Mouse (Mus musculus) macrophage (primary cell): ENCODE data around the gene Lrp2. TPM values are rescaled to one million over a fixed set of nuclear protein-coding genes. Genes with fewer than 3 reads are reported as not detected.

ENCODE experiments used
- H3K27ac ChIP-seq: fragments of 350-480 bp; formaldehyde crosslinking; 2 replicates; pipeline ENCODE4 v1.9.0; 2021
- H3K36me3 ChIP-seq: fragments of 350-480 bp; formaldehyde crosslinking; 2 replicates; pipeline ENCODE4 v1.9.0; 2021; ENCODE audit errors: inconsistent target
- H3K4me3 ChIP-seq: fragments of 350-480 bp; formaldehyde crosslinking; 2 replicates; pipeline ENCODE4 v1.9.0; 2021; ENCODE audit errors: inconsistent target
- H3K79me2 ChIP-seq: fragments of 350-480 bp; formaldehyde crosslinking; 2 replicates; pipeline ENCODE4 v1.9.0; 2021; ENCODE audit errors: inconsistent target
- WGBS: methylation state at CpG from one replicate; pipeline ENCODE4 v1.1.7; 2026; ENCODE audit warnings: inconsistent platforms; ENCODE audit not compliant: missing documents; 5-methylcytosine and 5-hydroxymethylcytosine counted together
- polyA plus RNA-seq: library from polyadenylated mRNA; stranded (reverse); fragments of 250-400 nt; gene quantifications from 3 replicates; pipeline ENCODE4 v1.2.4, GENCODE M21; 2018; ENCODE audit warnings: inconsistent platforms

The Lrp2 gene
- polyA plus RNA-seq, 1 experiment from 2014 or later, result not detected

DNA sequence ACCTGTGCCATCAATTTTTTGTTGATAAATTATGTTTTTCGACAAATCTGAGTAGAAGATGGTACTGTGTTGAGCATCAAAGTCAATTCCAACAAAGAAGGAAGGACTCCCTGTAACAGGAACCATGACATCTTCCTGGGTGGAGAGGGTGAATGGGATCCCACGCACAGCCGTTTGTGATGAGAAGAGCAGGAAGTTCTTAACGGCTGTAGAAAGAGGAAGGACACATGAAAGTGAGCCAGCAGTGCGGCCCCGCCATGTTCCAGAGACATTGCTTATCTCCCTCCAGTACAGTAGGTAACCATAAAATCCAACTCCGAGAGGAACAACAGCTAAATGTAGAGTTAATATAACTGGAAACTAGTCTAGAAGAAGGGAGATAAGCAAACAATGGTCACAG is 67.6 kb downstream of the Lrp2 start:
- H3K79me2 ChIP-seq, result no peaks in the 10 kb centered on the region
- H3K36me3 ChIP-seq, result no peaks in the 10 kb centered on the region
- H3K4me3 ChIP-seq, result no peak overlapping the region
- no peak overlapping the region for H3K27ac ChIP-seq
- WGBS, result 28% methylated on average over 6 of the region's 7 CpGs

DNA sequence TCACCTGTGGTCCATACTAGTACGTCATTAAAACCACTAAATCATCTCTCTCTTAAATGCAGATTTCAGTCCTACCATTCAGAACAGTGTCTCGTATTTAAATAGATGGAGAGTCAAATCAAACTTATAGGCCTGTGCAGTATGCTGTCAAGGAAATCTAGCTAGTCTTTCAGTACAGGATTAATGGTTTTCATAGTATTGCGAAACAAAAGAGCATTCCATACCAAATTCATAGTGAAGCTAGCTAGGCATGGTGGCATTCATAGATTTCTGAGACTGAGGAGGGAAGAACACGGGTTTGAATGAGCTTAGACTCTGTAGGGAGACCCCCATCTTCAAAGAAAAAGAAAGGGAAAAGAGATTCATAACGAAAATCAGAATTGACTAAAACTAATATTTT is 74.1 kb downstream of the Lrp2 start:
- Histone ChIP-seq H3K27ac (no peak overlapping the region), H3K4me3 (no peak overlapping the region), H3K36me3 (no peaks in the 10 kb centered on the region), H3K79me2 (no peaks in the 10 kb centered on the region)
- WGBS, result 88% methylated on average over 5 of the region's 5 CpGs

DNA sequence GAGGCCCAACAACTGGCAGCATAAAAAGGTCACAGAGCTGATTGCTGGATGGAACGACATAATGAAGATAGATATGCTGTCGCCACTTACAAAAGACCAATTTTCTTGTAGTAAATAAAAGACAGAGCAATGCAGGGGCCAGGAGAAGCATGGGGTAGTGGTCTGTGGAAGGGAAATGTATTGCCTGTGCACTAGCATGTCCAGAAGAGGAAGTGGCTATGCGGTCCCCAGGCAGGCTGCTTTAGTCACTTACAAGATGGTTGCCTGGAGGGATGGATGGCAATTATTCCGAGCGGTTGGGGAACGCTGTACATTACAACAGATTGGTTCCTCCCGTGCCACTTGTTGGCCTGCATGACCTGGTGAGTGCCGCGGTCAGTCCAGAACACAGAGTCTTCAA is 85.5 kb downstream of the Lrp2 start:
- no peaks in the 10 kb centered on the region for H3K79me2 ChIP-seq
- H3K27ac ChIP-seq, result no peak overlapping the region
- no peaks in the 10 kb centered on the region for H3K36me3 ChIP-seq
- 87% methylated on average over 9 of the region's 9 CpGs for WGBS
- no peak overlapping the region for H3K4me3 ChIP-seq

DNA sequence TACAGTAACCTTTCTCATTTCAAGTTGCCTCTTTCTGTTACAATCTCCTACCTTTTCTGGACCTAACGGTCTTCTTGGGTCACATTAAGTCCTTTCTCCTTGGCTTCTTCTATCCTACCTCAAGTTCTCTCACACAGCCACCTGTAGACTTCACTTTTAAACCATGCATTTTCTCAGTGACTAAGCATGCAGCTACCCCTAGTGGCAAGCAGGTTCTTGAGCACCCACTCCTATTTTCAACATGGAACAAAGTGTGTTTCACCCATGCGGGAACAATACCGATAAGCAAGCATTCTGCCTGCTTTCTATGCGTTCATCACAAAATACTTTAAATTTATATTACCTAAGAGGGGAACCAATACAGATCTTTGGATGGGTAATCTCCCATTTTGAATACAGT is 92.7 kb downstream of the Lrp2 start:
- Histone ChIP-seq H3K4me3 (no peak overlapping the region), H3K36me3 (no peaks in the 10 kb centered on the region), H3K79me2 (no peaks in the 10 kb centered on the region), H3K27ac (no peak overlapping the region)
- 76% methylated on average over 4 of the region's 4 CpGs for WGBS

DNA sequence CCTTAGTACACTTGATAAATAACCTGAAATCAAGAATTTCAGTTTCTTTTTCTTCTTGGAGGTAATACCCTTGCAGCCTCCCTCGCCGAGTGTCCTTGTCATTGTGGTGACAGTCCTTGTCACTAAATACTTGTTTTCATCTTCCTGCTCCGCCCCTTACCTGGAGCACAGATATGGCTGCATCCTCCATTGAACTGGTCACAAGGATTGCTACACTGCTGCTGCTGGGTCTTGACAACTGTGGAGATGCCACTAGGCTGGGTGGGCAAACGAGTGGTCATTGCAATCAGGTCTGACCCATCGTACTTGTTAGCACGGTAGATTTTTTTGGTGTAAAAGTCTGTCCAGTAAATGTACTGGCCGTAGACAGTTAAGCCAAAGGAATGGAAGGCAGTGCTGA is 104.9 kb downstream of the Lrp2 start:
- no peaks in the 10 kb centered on the region for H3K79me2 ChIP-seq
- H3K27ac ChIP-seq, result no peak overlapping the region
- no peak overlapping the region for H3K4me3 ChIP-seq
- no peaks in the 10 kb centered on the region for H3K36me3 ChIP-seq
- 95% methylated on average over 7 of the region's 7 CpGs for WGBS

DNA sequence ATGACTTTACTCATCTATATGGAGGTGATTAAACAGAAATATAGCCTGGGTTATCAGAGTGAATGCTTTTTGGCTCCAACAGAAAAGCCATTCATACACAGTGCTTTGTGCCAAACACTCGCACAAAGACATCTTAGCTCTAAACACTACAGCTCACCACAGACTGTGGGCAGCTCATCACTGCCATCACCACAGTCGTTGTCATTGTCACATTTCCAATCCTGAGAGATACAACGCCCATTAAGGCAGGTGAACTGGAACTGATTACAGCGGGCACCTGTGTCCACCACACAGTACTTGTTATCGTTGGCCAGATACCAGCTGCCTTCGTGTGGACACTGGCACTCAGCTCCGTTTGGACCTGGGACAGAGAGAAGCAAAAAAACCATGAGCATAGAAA is 106.0 kb downstream of the Lrp2 start:
- Histone ChIP-seq H3K79me2 (no peaks in the 10 kb centered on the region), H3K27ac (no peak overlapping the region), H3K36me3 (no peaks in the 10 kb centered on the region), H3K4me3 (no peak overlapping the region)
- 96% methylated on average over 7 of the region's 7 CpGs for WGBS

DNA sequence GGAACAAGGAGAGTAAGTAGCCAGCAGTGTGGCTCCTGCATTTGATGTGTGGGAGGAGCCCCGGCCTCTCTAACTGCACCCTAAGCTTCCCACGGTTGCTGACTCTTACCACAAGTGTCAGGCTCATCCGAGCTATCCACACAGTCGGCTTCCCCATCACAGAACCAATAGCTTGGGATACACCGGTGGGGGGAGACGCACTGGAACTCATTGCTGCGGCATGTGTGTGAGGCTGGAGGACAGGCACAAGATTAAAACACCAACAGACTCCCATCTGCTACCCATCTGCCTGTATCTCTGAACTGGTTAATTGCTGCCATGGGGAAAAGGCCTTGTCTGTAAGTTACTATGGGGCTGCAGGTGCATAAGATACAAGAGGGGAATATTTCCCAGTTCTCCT is 109.0 kb downstream of the Lrp2 start:
- no peaks in the 10 kb centered on the region for H3K79me2 ChIP-seq
- H3K27ac ChIP-seq, result no peak overlapping the region
- H3K4me3 ChIP-seq, result no peak overlapping the region
- 81% methylated on average over 7 of the region's 7 CpGs for WGBS
- no peaks in the 10 kb centered on the region for H3K36me3 ChIP-seq

DNA sequence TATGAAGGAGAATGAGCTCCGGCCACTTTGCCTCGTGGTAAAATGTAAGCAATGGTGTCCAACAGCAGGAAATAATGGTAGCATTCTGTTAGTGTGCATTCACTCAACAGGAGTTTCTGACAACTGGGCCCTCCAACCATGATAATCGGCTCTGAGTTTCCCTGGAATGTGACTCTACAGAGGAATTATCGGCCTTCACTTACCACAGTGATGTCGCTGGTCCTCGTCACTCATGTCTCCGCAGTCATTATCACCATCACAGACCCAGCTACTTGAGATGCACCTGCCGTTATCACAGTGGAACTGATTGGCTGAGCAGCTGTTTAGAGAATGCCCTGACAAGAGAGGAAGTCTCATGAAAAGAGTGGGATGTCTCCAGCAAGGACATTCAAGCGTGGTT is 110.7 kb downstream of the Lrp2 start:
- Histone ChIP-seq H3K4me3 (no peak overlapping the region), H3K79me2 (no peaks in the 10 kb centered on the region), H3K36me3 (no peaks in the 10 kb centered on the region), H3K27ac (no peak overlapping the region)
- 89% methylated on average over 9 of the region's 9 CpGs for WGBS

DNA sequence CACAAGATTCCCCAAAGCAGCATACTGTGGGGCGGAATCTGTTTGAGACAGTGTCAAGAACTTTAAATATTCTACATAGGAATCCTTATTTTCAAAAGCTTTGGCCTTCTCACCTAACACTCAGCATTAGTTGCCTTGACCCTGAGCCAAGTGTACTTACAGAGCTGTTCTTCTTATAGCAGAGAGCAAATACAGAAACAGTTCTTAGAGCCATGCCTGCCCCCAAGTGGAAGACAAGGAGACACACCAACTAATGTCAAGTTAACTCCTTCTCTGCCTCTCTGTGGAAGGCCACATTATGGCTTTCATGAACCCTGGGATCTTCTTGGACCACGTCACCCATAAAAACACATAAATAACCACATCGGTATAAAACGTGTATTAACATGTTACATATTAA is 114.0 kb downstream of the Lrp2 start:
- no peak overlapping the region for H3K4me3 ChIP-seq
- no peaks in the 10 kb centered on the region for H3K36me3 ChIP-seq
- H3K27ac ChIP-seq, result no peak overlapping the region
- WGBS, result 87% methylated on average over 4 of the region's 4 CpGs
- H3K79me2 ChIP-seq, result no peaks in the 10 kb centered on the region

DNA sequence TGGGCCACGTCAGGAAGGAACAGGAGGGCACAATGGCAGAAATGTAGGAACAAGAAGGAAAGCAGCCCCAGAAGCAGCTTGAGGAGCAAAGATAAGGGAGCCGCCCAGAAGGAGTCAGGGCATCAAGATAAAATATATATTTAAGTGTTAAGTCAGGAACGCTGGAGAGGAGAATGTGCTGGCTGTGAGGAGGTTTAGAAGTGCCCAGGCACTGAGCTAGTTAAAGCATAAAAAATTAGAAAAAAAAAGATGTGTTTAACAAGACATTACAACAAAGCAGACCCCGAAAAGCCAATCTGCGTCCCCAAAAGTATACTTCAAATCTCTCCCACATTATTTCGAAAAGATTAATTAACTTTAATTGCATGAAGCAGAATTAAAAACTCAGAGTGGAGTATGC is 122.3 kb downstream of the Lrp2 start:
- no peaks in the 10 kb centered on the region for H3K36me3 ChIP-seq
- H3K79me2 ChIP-seq, result no peaks in the 10 kb centered on the region
- no peak overlapping the region for H3K4me3 ChIP-seq
- no peak overlapping the region for H3K27ac ChIP-seq
- 80% methylated on average over 6 of the region's 6 CpGs for WGBS

DNA sequence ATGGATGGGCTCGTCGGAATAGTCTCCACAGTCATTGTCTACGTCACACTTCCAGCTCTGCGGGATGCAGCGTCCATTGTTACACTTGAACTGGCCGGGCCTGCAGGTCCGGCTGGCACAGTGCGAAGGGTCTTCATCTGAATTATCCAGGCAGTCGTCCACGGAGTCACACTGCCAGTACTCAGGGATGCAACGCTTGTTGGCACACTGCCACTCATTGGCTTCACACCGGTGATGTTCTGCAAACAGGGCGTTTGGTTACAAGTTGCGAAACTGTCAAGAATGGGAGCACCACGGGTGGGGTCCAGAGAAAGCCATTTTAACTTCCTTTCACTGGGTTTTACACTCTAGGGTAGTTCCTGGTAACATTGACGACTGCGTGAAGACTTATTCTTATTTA is 126.4 kb downstream of the Lrp2 start:
- WGBS, result 73% methylated on average over 17 of the region's 17 CpGs
- Histone ChIP-seq H3K27ac (no peak overlapping the region), H3K4me3 (no peak overlapping the region), H3K36me3 (no peaks in the 10 kb centered on the region), H3K79me2 (no peaks in the 10 kb centered on the region)

DNA sequence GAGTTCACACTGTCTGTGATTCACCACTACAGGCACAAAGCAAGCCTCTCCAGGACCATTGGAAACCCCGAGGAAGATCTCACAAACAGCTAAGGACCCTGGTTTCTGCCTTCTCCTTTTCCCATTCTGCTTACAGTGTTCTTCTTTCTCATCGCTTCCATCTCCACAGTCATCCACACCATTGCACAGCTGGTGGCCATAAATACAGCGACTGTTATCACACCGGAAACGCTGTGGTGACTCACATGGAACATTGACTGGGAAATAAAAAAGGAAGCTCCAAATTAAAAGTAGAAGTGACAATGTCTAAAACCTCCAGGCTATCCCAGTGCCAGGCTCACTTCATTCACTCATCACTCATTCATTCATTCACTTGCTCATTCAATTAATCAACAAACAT is 134.7 kb downstream of the Lrp2 start:
- no peaks in the 10 kb centered on the region for H3K79me2 ChIP-seq
- H3K4me3 ChIP-seq, result no peak overlapping the region
- no peak overlapping the region for H3K27ac ChIP-seq
- WGBS, result 80% methylated on average over 5 of the region's 5 CpGs
- no peaks in the 10 kb centered on the region for H3K36me3 ChIP-seq

DNA sequence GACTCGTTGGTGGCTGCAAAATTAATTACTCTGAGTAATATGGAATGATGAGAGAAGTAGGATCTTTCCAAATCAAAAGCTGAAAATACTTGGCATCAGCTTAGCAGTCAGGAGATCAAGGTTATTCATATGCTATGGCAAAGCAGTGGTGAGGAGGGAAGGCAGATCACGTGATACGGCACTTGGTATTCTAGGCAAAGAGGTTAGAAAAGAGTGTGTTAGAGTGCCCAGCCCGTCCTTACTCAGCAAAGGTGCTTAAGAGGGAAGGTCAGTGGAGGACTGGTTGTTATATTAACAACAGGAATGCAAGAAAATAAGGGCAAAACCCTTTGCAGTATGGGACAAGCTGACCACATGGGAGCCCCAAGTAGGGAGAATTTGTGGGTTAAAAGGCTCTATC is 137.3 kb downstream of the Lrp2 start:
- Histone ChIP-seq H3K79me2 (no peaks in the 10 kb centered on the region), H3K36me3 (no peaks in the 10 kb centered on the region), H3K4me3 (no peak overlapping the region), H3K27ac (no peak overlapping the region)
- 91% methylated on average over 4 of the region's 4 CpGs for WGBS

DNA sequence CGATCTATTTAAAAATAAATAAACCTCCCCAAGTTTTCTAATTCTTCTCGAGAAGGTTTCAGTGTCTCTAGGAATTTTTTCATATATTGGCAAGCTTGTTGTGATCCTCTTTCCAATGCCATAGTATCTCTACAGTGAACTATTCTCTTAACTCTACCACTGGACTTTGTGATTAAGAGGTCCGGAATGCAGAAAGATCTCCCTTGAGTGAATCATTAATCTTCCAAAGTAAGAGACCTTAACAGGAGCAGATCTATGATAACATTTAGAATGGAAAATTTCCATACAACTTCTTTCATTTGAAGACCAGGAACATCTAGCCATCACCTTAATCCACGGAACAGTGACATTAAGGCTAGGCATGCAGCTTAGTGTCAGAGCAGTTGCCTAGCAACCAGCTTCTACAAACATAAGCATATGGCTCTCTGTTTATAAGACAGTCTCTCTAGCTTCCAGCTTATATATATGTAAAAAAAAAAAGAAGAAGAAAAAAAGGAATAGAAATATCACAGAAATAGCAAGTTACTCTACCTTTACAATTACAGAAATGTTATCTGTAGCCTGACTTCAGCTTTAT is 139.9 kb downstream of the Lrp2 start:
- WGBS, result 82% methylated on average over 4 of the region's 4 CpGs
- no peak overlapping the region for H3K27ac ChIP-seq
- no peaks in the 10 kb centered on the region for H3K79me2 ChIP-seq
- no peak overlapping the region for H3K4me3 ChIP-seq
- no peaks in the 10 kb centered on the region for H3K36me3 ChIP-seq

DNA sequence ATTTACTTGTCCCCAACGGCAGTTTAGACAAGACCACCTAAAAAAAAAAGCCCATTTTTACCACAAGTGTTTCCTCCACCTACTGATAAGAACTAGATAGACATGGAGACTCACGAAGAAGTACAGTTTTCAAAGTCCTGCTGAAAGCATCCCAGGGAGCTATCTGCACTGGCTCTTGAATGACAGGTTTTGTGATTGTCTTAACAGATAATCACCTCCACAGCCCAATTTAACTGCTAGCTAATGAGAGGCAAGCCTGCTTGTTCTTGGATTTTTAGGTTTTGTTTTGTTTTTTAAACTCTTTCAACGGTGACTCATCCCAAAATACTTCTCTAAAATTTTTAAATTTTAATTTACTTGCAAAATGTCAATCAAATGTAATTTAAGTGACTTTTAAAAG is 144.2 kb downstream of the Lrp2 start:
- Histone ChIP-seq H3K4me3 (no peak overlapping the region), H3K79me2 (no peaks in the 10 kb centered on the region), H3K27ac (no peak overlapping the region), H3K36me3 (no peaks in the 10 kb centered on the region)
- WGBS, result 33% methylated on average over 3 of the region's 3 CpGs

DNA sequence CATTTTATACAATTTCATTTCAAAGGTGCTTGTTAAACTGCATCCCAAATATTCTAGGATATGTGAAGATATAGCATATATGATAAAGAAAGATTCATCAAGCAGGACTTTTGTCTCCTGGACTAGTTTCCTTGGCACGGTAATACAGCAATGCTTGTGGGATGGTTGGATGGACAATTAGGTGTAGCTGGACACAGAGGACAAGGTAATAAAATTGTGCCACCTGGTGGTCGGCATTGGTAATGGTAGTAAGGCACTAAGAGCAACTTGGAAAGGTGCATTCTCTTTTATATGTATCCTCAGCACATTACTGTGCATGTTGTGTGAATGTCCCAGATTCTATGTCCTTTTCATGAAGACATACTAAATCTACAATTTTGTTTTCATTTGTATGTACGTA is 157.7 kb downstream of the Lrp2 start:
- no peaks in the 10 kb centered on the region for H3K36me3 ChIP-seq
- WGBS, result 31% methylated on average over 3 of the region's 3 CpGs
- no peak overlapping the region for H3K27ac ChIP-seq
- H3K79me2 ChIP-seq, result no peaks in the 10 kb centered on the region
- no peak overlapping the region for H3K4me3 ChIP-seq
